Mouse (Mus musculus) neural tube, embryonic 14.5 days (tissue): ENCODE measurements around the gene Uqcrc2. TPM values are rescaled to one million over a fixed set of nuclear protein-coding genes. Genes with fewer than 3 reads are reported as not detected.

Source experiments
- ATAC-seq: fragments of 200-750 bp; cut with Nextera tagmentation; 2 replicates; pipeline ENCODE4 v1.8.0; 2017; ENCODE audit warnings: low read depth, mild to moderate bottlenecking, moderate TSS enrichment, moderate library complexity
- H3K27ac ChIP-seq: fragments of 300-500 bp; sonication (generic); 2 replicates; pipeline ENCODE4 v1.5.1; 2014; ENCODE audit warnings: low read depth, mild to moderate bottlenecking, control low read depth, low read length, moderate library complexity, mixed read lengths
- H3K27me3 ChIP-seq: fragments of 300-500 bp; sonication (generic); 2 replicates; pipeline ENCODE4 v1.6.1; 2014; ENCODE audit warnings: low read length; ENCODE audit not compliant: control insufficient read depth, insufficient read depth
- H3K36me3 ChIP-seq: fragments of 300-500 bp; sonication (generic); 2 replicates; pipeline ENCODE4 v1.6.1; 2014; ENCODE audit warnings: low read length, mixed read lengths; ENCODE audit not compliant: control insufficient read depth, insufficient read depth
- H3K4me1 ChIP-seq: fragments of 300-500 bp; sonication (generic); 2 replicates; pipeline ENCODE4 v1.6.1; 2014; ENCODE audit warnings: low read length; ENCODE audit not compliant: control insufficient read depth, insufficient read depth
- H3K4me2 ChIP-seq: fragments of 300-500 bp; sonication (generic); 2 replicates; pipeline ENCODE4 v1.6.1; 2014; ENCODE audit warnings: mild to moderate bottlenecking, low read depth, low read length, control low read depth
- H3K4me3 ChIP-seq: fragments of 300-500 bp; sonication (generic); 2 replicates; pipeline ENCODE4 v1.5.1; 2014; ENCODE audit warnings: low read depth, low read length, control low read depth, mixed read lengths
- H3K9ac ChIP-seq: fragments of 300-500 bp; sonication (generic); replicated peaks from 2 replicates; pipeline ENCODE4 v1.6.1; 2014; ENCODE audit warnings: low read depth, mild to moderate bottlenecking, control low read depth, low read length, mixed read lengths
- H3K9me3 ChIP-seq: fragments of 300-500 bp; sonication (generic); 2 replicates; pipeline ENCODE4 v1.6.1; 2016; ENCODE audit warnings: low read length; ENCODE audit not compliant: control insufficient read depth
- WGBS: fragments of 180-500 bp; shearing (Covaris S2); extraction: QIAGEN DNeasy Blood & Tissue Kit; methylation state at CpG from one replicate; pipeline ENCODE4 v1.1.7; 2014; 5-methylcytosine and 5-hydroxymethylcytosine counted together
- polyA plus RNA-seq: library from polyadenylated mRNA; unstranded; fragments of >200 nt; fragmentation: Nextera tagmentation; extraction: Ambion mirVana; gene quantifications from 2 replicates; pipeline ENCODE4 v1.2.1, GENCODE M21; 2014

Gene Uqcrc2
- polyA plus RNA-seq, 1 experiment from 2014 or later: 264 TPM

DNA sequence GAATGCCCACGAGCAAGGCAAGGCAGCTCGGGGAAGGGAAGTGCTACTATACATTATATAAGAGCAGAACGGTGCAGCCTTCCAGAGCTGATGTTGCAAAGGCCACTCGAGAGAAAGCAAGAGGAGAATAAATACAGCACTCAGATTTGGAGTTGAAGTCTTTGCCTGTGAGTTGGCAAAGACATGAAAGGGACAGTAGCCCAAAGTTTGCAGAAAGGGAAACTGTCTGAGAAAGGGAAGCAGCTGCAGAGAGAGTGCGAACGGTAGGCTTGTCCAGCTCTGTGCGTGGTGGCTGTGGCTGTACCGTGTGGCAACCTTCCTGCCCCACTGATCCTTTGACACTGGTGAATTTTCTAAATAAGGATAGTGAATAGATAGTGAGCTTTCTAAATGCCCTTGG lies 44.0 kb downstream of the Uqcrc2 start:
- Histone ChIP-seq H3K4me1 (peaks cover 27% of the 10 kb centered on the region), H3K4me2 (peak overlapping the region; percentile 79), H3K27me3 (no peaks in the 10 kb centered on the region), H3K9me3 (no peaks in the 10 kb centered on the region), H3K36me3 (no peaks in the 10 kb centered on the region), H3K9ac (no peak overlapping the region; the same call in 1 of the 2 replicates), H3K4me3 (peak overlapping the region; percentile 82; the same call in 1 of the 2 replicates), H3K27ac (no peak overlapping the region)
- no peak for ATAC-seq
- 62% methylated on average over 8 of the region's 8 CpGs for WGBS

DNA sequence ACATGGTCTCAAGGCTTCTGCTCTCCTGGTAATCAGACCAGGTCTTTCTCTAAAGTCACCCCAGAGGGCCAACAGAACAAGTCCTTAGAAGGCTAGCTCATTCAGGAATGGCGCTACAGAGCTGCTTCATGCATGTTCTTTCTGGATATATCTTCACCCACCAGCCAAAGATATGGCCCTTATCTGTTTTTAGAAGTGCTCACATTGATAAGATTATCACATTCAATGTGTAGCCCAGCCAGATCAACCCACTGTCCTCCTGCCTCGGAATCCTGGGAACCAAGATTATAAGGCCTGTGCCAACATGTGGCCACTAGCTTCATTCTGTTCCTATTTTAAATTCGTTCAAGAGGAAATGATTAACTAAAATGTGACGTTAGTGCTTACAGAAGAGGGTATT lies 47.0 kb downstream of the Uqcrc2 start:
- ATAC-seq: no peak

GRCm38 (mm10) chr7:120684731-120685161 lies 49.8 kb downstream of the Uqcrc2 start:
- 90% methylated on average over 2 of the region's 2 CpGs for WGBS

More for the DNA sequence above, 47.0 kb downstream of the Uqcrc2 start:
- Histone ChIP-seq H3K4me2 (no peak overlapping the region), H3K27ac (no peak overlapping the region), H3K27me3 (no peaks in the 10 kb centered on the region), H3K4me3 (no peak overlapping the region), H3K9me3 (no peaks in the 10 kb centered on the region), H3K9ac (no peak overlapping the region), H3K36me3 (no peaks in the 10 kb centered on the region), H3K4me1 (peaks cover 20% of the 10 kb centered on the region)
- WGBS: 83% methylated on average over 4 of the region's 4 CpGs

DNA sequence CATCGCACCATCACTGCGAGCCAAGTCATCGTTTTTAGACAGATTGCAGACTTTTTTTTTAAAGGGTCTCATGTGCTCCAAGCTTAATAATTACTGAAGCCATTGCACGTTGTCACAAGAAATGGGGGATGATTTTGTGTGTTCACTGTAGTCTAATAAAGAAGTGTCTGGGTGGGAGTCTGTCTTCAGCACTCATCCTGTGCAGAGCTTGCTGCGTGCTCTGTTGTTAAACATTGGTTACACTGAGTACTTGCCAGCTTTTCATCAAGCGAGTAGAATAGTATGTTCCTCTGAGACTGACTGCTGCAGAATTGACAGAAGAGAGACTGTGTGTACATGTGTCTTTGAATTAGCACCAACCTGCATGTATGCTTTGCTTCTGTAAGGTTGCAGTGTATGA lies 50.3 kb downstream of the Uqcrc2 start:
- Histone ChIP-seq H3K9me3 (no peaks in the 10 kb centered on the region), H3K36me3 (no peaks in the 10 kb centered on the region), H3K9ac (no peak overlapping the region), H3K4me1 (peaks cover under 1% of the 10 kb centered on the region; the same call in 1 of the 2 replicates), H3K4me3 (no peak overlapping the region), H3K4me2 (no peak overlapping the region), H3K27me3 (no peaks in the 10 kb centered on the region), H3K27ac (no peak overlapping the region)
- 77% methylated on average over 6 of the region's 6 CpGs for WGBS
- ATAC-seq: no peak

More at GRCm38 (mm10) chr7:120684731-120685161, 49.8 kb downstream of the Uqcrc2 start:
- H3K9ac ChIP-seq: no peak overlapping the region
- peaks cover 5% of the 10 kb centered on the region for H3K4me1 ChIP-seq
- no peaks in the 10 kb centered on the region for H3K9me3 ChIP-seq
- H3K4me3 ChIP-seq: no peak overlapping the region
- H3K36me3 ChIP-seq: no peaks in the 10 kb centered on the region
- no peak overlapping the region for H3K27ac ChIP-seq
- no peak overlapping the region for H3K4me2 ChIP-seq
- H3K27me3 ChIP-seq: no peaks in the 10 kb centered on the region
- ATAC-seq: no peak

- H3K4me2 ChIP-seq: no peak overlapping the region
- no peaks in the 10 kb centered on the region for H3K4me1 ChIP-seq
- H3K9ac ChIP-seq: no peak overlapping the region
- no peaks in the 10 kb centered on the region for H3K27me3 ChIP-seq
- H3K4me3 ChIP-seq: no peak overlapping the region
- no peak for ATAC-seq
- WGBS: 76% methylated on average over 4 of the region's 4 CpGs
- H3K36me3 ChIP-seq: peaks cover 5% of the 10 kb centered on the region; the same call in 1 of the 2 replicates
- H3K9me3 ChIP-seq: no peaks in the 10 kb centered on the region
- H3K27ac ChIP-seq: no peak overlapping the region
Observed at GRCm38 (mm10) chr7:120690634-120691033, 55.7 kb downstream of the Uqcrc2 start.

- no peaks in the 10 kb centered on the region for H3K27me3 ChIP-seq
- H3K4me2 ChIP-seq: no peak overlapping the region
- no peak overlapping the region for H3K27ac ChIP-seq
- H3K36me3 ChIP-seq: peaks cover 5% of the 10 kb centered on the region; the same call in 1 of the 2 replicates
- ATAC-seq: no peak
- no peaks in the 10 kb centered on the region for H3K4me1 ChIP-seq
- no peaks in the 10 kb centered on the region for H3K9me3 ChIP-seq
- H3K9ac ChIP-seq: no peak overlapping the region
- H3K4me3 ChIP-seq: no peak overlapping the region
- WGBS: 94% methylated on average over 5 of the region's 5 CpGs
Observed at GRCm38 (mm10) chr7:120693831-120694375, 58.9 kb downstream of the Uqcrc2 start.

DNA sequence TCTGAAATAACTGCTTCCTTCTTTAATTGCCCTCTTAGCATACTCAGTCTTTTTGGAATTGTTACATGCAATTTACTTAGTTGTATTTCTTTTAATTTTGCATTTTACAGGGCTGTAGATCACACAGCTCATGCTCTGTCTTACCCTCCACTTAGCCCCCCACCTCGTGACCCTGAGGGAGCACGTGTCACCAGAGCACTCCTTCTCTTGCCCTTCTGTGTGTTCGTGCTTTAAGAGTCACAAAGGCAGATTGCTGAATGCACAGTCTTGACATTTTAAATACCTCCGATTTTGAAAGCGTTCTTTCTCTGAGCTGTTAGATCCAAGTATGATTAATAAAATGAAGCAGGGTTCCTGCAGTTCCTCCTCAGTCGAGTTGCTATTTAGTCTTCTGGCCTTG lies 60.2 kb downstream of the Uqcrc2 start:
- Histone ChIP-seq H3K36me3 (peaks cover 5% of the 10 kb centered on the region; the same call in 1 of the 2 replicates), H3K27me3 (no peaks in the 10 kb centered on the region), H3K27ac (no peak overlapping the region), H3K9me3 (no peaks in the 10 kb centered on the region), H3K4me1 (no peaks in the 10 kb centered on the region), H3K9ac (no peak overlapping the region), H3K4me2 (no peak overlapping the region), H3K4me3 (no peak overlapping the region)
- 17% methylated on average over 6 of the region's 6 CpGs for WGBS
- no peak for ATAC-seq

DNA sequence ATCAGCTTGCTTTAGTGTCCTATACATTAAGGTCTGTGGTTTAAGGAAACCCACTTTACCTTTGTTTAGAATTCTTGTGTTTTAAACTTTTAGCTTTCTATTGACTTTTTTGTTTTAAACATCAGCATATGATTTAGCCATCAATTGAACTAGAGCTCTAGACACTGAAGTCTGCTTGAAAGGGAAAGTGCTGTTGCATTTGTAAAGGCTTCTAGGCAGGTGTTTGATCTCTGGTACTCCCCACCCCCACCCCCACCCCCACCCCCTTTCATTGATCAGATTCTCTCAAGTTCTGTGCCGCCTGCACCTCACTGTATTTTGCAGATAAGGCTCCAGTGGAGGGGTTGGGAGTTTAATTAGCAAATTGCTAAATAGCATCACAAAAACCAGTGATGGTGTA lies 60.7 kb downstream of the Uqcrc2 start:
- Histone ChIP-seq H3K4me1 (no peaks in the 10 kb centered on the region), H3K4me2 (no peak overlapping the region), H3K27ac (no peak overlapping the region), H3K9ac (no peak overlapping the region), H3K36me3 (peaks cover 5% of the 10 kb centered on the region; the same call in 1 of the 2 replicates), H3K4me3 (no peak overlapping the region), H3K27me3 (no peaks in the 10 kb centered on the region), H3K9me3 (no peaks in the 10 kb centered on the region)
- no peak for ATAC-seq
- WGBS: 76% methylated on average over 1 of the region's 1 CpGs

GRCm38 (mm10) chr7:120696331-120696730 lies 61.4 kb downstream of the Uqcrc2 start:
- H3K27ac ChIP-seq: no peak overlapping the region
- H3K4me3 ChIP-seq: no peak overlapping the region
- ATAC-seq: no peak
- peaks cover 5% of the 10 kb centered on the region; the same call in 1 of the 2 replicates for H3K36me3 ChIP-seq
- 78% methylated on average over 2 of the region's 2 CpGs for WGBS
- H3K27me3 ChIP-seq: no peaks in the 10 kb centered on the region
- no peaks in the 10 kb centered on the region for H3K4me1 ChIP-seq
- H3K4me2 ChIP-seq: no peak overlapping the region
- H3K9ac ChIP-seq: no peak overlapping the region
- no peaks in the 10 kb centered on the region for H3K9me3 ChIP-seq
